Mouse (Mus musculus) embryonic facial prominence, embryonic 10.5 days (tissue): ENCODE measurements around the gene Mcm5. TPM values are rescaled to one million over a fixed set of nuclear protein-coding genes. Genes with fewer than 3 reads are reported as not detected.

Experiments used
- DNase-seq: peaks from one replicate; pipeline ENCODE4 v3.0.0-alpha.2; 2017; ENCODE audit warnings: low spot score
- H3K27ac ChIP-seq: fragments of 300-500 bp; sonication (generic); replicated peaks from 2 replicates; pipeline ENCODE4 v1.5.1; 2016; ENCODE audit warnings: mild to moderate bottlenecking
- H3K27me3 ChIP-seq: fragments of 300-500 bp; sonication (generic); replicated peaks from 2 replicates; pipeline ENCODE4 v1.6.1; 2016; ENCODE audit warnings: low read depth, mild to moderate bottlenecking; ENCODE audit not compliant: poor library complexity, severe bottlenecking
- H3K36me3 ChIP-seq: fragments of 300-500 bp; sonication (generic); replicated peaks from 2 replicates; pipeline ENCODE4 v1.6.1; 2016; ENCODE audit warnings: mild to moderate bottlenecking, moderate library complexity
- H3K4me1 ChIP-seq: fragments of 300-500 bp; sonication (generic); 2 replicates; pipeline ENCODE4 v1.6.1; 2016
- H3K4me3 ChIP-seq: fragments of 300-500 bp; sonication (generic); 2 replicates; pipeline ENCODE4 v1.5.1; 2016; ENCODE audit warnings: mild to moderate bottlenecking, moderate library complexity
- H3K9me3 ChIP-seq: fragments of 300-500 bp; sonication (generic); 2 replicates; pipeline ENCODE4 v1.6.1; 2016; ENCODE audit warnings: mild to moderate bottlenecking
- WGBS: fragments of 180-500 bp; shearing (Covaris S2); methylation state at CpG from one replicate; pipeline ENCODE4 v1.1.7; 2016; 5-methylcytosine and 5-hydroxymethylcytosine counted together
- polyA plus RNA-seq: library from polyadenylated mRNA; unstranded; fragments of >200 nt; fragmentation: Nextera tagmentation; extraction: Ambion mirVana; gene quantifications from 2 replicates; pipeline ENCODE4 v1.2.1, GENCODE M21; 2016

Mcm5 gene
- polyA plus RNA-seq = 312 and 340 TPM in 2 replicates

GRCm38 (mm10) chr8:75109236-75109967, at the start of gene Mcm5:
Mcm5 (plus strand) TSS chr8:75109569.
- Histone ChIP-seq H3K27ac (peak within 1 kb of the TSS; percentile 99), H3K4me1 (peaks cover 26% of the 10 kb centered on the region), H3K4me3 (peak within 1 kb of the TSS; percentile 84), H3K27me3 (no peaks in the 10 kb centered on the region), H3K9me3 (no peaks in the 10 kb centered on the region), H3K36me3 (peaks cover 43% of the 10 kb centered on the region)
- WGBS = under 1% methylated on average over 59 of the region's 59 CpGs
- peak; percentile 98 for DNase-seq

- Histone ChIP-seq H3K4me1 (peaks cover 6% of the 10 kb centered on the region; the same call in 1 of the 2 replicates), H3K27ac (no peak overlapping the region), H3K4me3 (no peak overlapping the region), H3K36me3 (peaks cover 46% of the 10 kb centered on the region), H3K27me3 (no peaks in the 10 kb centered on the region), H3K9me3 (no peaks in the 10 kb centered on the region)
- WGBS = 76% methylated on average over 6 of the region's 6 CpGs
- no peak for DNase-seq
These were observed 49.3 kb upstream of the Mcm5 start for GRCm38 (mm10) chr8:75060022-75060421.

GRCm38 (mm10) chr8:75060815-75061214, 48.6 kb upstream of the Mcm5 start:
- H3K4me3 ChIP-seq = no peak overlapping the region
- no peaks in the 10 kb centered on the region for H3K27me3 ChIP-seq
- H3K36me3 ChIP-seq = peaks cover 52% of the 10 kb centered on the region
- H3K4me1 ChIP-seq = peaks cover 6% of the 10 kb centered on the region; the same call in 1 of the 2 replicates
- 89% methylated on average over 2 of the region's 2 CpGs for WGBS
- H3K27ac ChIP-seq = no peak overlapping the region
- DNase-seq = no peak
- H3K9me3 ChIP-seq = no peaks in the 10 kb centered on the region

DNA sequence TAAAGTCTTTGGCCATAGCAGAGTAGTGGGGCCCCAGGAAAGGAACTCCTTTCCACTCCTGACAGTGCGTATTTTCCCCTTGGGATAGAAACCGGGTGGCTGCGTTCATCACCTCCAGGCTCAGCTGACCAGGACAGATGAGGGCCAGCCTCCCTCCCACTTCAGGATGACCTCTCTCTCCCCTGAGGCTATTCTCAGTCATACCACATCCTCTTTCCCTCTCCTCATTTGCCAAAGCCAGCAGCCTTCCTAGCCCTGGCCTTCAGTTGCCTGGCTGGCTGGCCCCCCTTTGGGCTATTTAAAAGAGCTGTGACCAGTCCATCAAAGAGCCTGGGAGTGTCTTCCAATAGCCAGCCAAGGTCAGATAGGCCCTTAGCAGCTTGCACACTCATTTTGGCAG, 46.1 kb upstream of the Mcm5 start:
- no peak overlapping the region for H3K4me3 ChIP-seq
- no peaks in the 10 kb centered on the region for H3K9me3 ChIP-seq
- WGBS = 56% methylated on average over 3 of the region's 3 CpGs
- H3K4me1 ChIP-seq = peaks cover 6% of the 10 kb centered on the region; the same call in 1 of the 2 replicates
- H3K27me3 ChIP-seq = no peaks in the 10 kb centered on the region
- DNase-seq = no peak
- no peak overlapping the region for H3K27ac ChIP-seq
- peaks cover 35% of the 10 kb centered on the region for H3K36me3 ChIP-seq

GRCm38 (mm10) chr8:75064790-75065189, 44.6 kb upstream of the Mcm5 start:
- peaks cover 25% of the 10 kb centered on the region for H3K36me3 ChIP-seq
- H3K27me3 ChIP-seq = no peaks in the 10 kb centered on the region
- WGBS = 89% methylated on average over 3 of the region's 3 CpGs
- H3K9me3 ChIP-seq = no peaks in the 10 kb centered on the region
- H3K27ac ChIP-seq = no peak overlapping the region
- DNase-seq = no peak
- peaks cover 6% of the 10 kb centered on the region; the same call in 1 of the 2 replicates for H3K4me1 ChIP-seq
- H3K4me3 ChIP-seq = no peak overlapping the region

DNA sequence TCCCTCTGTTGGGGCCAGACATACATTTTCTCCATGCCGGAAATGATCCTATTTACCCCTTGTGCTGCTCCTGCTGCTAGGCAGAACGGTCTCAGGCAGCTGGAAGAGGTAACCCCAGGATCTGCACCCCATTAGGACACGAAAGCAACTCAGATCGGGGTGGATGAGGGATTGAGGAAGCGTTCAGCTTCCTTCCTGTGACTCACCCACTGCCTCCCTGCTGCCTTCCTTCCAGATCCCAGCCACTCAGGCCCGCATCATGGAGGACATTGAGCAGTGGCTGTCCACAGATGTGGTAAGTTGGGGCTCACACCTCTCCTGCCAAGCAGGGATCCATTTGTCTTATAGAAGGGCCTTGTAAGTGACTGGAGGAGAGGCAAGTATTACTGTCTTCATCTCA, 42.1 kb upstream of the Mcm5 start:
- no peaks in the 10 kb centered on the region for H3K9me3 ChIP-seq
- no peak overlapping the region for H3K27ac ChIP-seq
- peaks cover 6% of the 10 kb centered on the region; the same call in 1 of the 2 replicates for H3K4me1 ChIP-seq
- no peak overlapping the region for H3K4me3 ChIP-seq
- no peak for DNase-seq
- H3K36me3 ChIP-seq = peaks cover 19% of the 10 kb centered on the region
- no peaks in the 10 kb centered on the region for H3K27me3 ChIP-seq
- WGBS = 83% methylated on average over 6 of the region's 6 CpGs

DNA sequence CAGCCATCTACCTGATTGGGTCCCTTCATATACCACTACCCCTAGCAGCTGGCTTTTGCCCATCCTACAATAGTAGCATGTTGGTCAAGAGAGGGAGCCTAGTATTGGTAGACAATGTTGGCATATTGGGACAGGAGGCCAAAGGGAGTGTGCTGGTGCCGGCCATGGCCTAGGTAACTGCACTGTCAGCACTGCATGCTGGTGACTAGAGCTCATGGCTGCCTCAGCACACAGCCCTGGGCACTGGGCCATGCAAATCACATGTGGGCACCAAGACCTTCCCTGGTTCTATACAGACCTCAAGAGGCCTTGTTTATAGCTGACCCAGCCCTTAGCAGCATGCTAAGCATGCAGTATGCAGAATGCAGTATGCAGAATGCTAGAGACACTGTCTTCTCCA, 39.1 kb upstream of the Mcm5 start:
- Histone ChIP-seq H3K4me1 (no peaks in the 10 kb centered on the region), H3K27ac (no peak overlapping the region), H3K27me3 (no peaks in the 10 kb centered on the region), H3K9me3 (no peaks in the 10 kb centered on the region), H3K4me3 (no peak overlapping the region), H3K36me3 (peaks cover 3% of the 10 kb centered on the region)
- DNase-seq = no peak
- 84% methylated on average over 1 of the region's 1 CpGs for WGBS

- DNase-seq = peak; percentile 81
- Histone ChIP-seq H3K4me1 (no peaks in the 10 kb centered on the region), H3K9me3 (no peaks in the 10 kb centered on the region), H3K27ac (no peak overlapping the region), H3K4me3 (no peak overlapping the region), H3K27me3 (no peaks in the 10 kb centered on the region), H3K36me3 (no peaks in the 10 kb centered on the region; the same call in 1 of the 2 replicates)
- WGBS = 27% methylated on average over 4 of the region's 4 CpGs
These were observed 37.6 kb upstream of the Mcm5 start for GRCm38 (mm10) chr8:75071627-75072346.

GRCm38 (mm10) chr8:75074876-75075275, 34.5 kb upstream of the Mcm5 start:
- H3K4me1 ChIP-seq = no peaks in the 10 kb centered on the region
- H3K36me3 ChIP-seq = no peaks in the 10 kb centered on the region
- DNase-seq = no peak
- 91% methylated on average over 1 of the region's 1 CpGs for WGBS
- H3K27me3 ChIP-seq = no peaks in the 10 kb centered on the region
- H3K9me3 ChIP-seq = no peaks in the 10 kb centered on the region
- no peak overlapping the region for H3K27ac ChIP-seq
- no peak overlapping the region for H3K4me3 ChIP-seq

DNA sequence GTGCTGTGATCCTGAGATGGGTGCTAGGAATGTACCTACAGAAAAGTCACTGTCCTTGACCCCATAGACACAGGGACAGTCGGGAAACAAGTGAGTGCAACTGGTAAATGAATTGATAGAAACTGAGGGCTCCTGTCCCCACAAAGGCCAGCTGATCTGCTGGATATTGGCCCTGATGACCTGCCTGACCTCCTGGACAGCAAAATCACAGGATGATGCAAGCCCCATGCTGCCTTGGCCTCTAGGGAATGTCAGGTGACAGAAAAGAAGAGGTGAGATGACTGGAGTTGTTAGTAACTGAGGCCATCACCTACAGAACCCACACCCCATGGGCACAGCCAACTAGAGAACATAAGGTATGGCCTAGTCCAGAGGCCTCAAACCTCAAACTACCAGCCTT, 31.2 kb upstream of the Mcm5 start:
- Histone ChIP-seq H3K27ac (no peak overlapping the region), H3K4me3 (no peak overlapping the region), H3K27me3 (no peaks in the 10 kb centered on the region), H3K9me3 (no peaks in the 10 kb centered on the region), H3K4me1 (peaks cover under 1% of the 10 kb centered on the region), H3K36me3 (no peaks in the 10 kb centered on the region)
- DNase-seq = no peak
- WGBS = 78% methylated on average over 1 of the region's 1 CpGs

- no peak for DNase-seq
- no peaks in the 10 kb centered on the region for H3K9me3 ChIP-seq
- WGBS = 93% methylated on average over 9 of the region's 9 CpGs
- H3K27ac ChIP-seq = no peak overlapping the region
- peaks cover 7% of the 10 kb centered on the region for H3K4me1 ChIP-seq
- no peaks in the 10 kb centered on the region for H3K27me3 ChIP-seq
- no peaks in the 10 kb centered on the region for H3K36me3 ChIP-seq
- no peak overlapping the region for H3K4me3 ChIP-seq
These were observed 30.5 kb upstream of the Mcm5 start for GRCm38 (mm10) chr8:75078851-75079250.

GRCm38 (mm10) chr8:75081364-75082040, 27.9 kb upstream of the Mcm5 start:
- Histone ChIP-seq H3K36me3 (no peaks in the 10 kb centered on the region), H3K27me3 (no peaks in the 10 kb centered on the region), H3K4me1 (peaks cover 10% of the 10 kb centered on the region), H3K27ac (no peak overlapping the region), H3K4me3 (no peak overlapping the region), H3K9me3 (no peaks in the 10 kb centered on the region)
- no peak for DNase-seq
- 86% methylated on average over 9 of the region's 9 CpGs for whole genome bisulfite sequencing
